Mouse (Mus musculus) hindbrain, embryonic 16.5 days (tissue): Measurements from ENCODE around the gene Zbtb16. TPM values are rescaled to one million over a fixed set of nuclear protein-coding genes. Genes with fewer than 3 reads are reported as not detected.

Experiments used
- ATAC-seq: fragments of 200-750 bp; cut with Nextera tagmentation; 2 replicates; pipeline ENCODE4 v1.8.0; 2017; ENCODE audit warnings: moderate TSS enrichment, moderate library complexity
- H3K27ac ChIP-seq: fragments of 300-500 bp; sonication (generic); 2 replicates; pipeline ENCODE4 v1.5.1; 2014; ENCODE audit warnings: low read depth, mild to moderate bottlenecking, control low read depth, low read length, moderate library complexity
- H3K27me3 ChIP-seq: fragments of 300-500 bp; sonication (generic); replicated peaks from 2 replicates; pipeline ENCODE4 v1.6.1; 2014; ENCODE audit warnings: low read length; ENCODE audit not compliant: control insufficient read depth, insufficient read depth
- H3K36me3 ChIP-seq: fragments of 300-500 bp; sonication (generic); 2 replicates; pipeline ENCODE4 v1.6.1; 2014; ENCODE audit warnings: mild to moderate bottlenecking, low read length, moderate library complexity, mixed read lengths; ENCODE audit not compliant: control insufficient read depth, insufficient read depth
- H3K4me1 ChIP-seq: fragments of 300-500 bp; sonication (generic); 2 replicates; pipeline ENCODE4 v1.6.1; 2014; ENCODE audit warnings: low read depth, low read length; ENCODE audit not compliant: control insufficient read depth, insufficient read depth
- H3K4me2 ChIP-seq: fragments of 300-500 bp; sonication (generic); 2 replicates; pipeline ENCODE4 v1.6.1; 2014; ENCODE audit warnings: mild to moderate bottlenecking, low read length, control low read depth, moderate library complexity
- H3K4me3 ChIP-seq: fragments of 300-500 bp; sonication (generic); 2 replicates; pipeline ENCODE4 v1.5.1; 2014; ENCODE audit warnings: mild to moderate bottlenecking, low read length, control low read depth, moderate library complexity
- H3K9ac ChIP-seq: fragments of 300-500 bp; sonication (generic); 2 replicates; pipeline ENCODE4 v1.6.1; 2014; ENCODE audit warnings: low read depth, mild to moderate bottlenecking, control low read depth, low read length, moderate library complexity
- H3K9me3 ChIP-seq: fragments of 300-500 bp; sonication (generic); 2 replicates; pipeline ENCODE4 v1.6.1; 2014; ENCODE audit warnings: mild to moderate bottlenecking, low read length, moderate library complexity; ENCODE audit not compliant: control insufficient read depth
- WGBS: fragments of 180-500 bp; shearing (Covaris S2); extraction: QIAGEN DNeasy Blood & Tissue Kit; methylation state at CpG from one replicate; pipeline ENCODE4 v1.1.7; 2014; 5-methylcytosine and 5-hydroxymethylcytosine counted together
- polyA plus RNA-seq: library from polyadenylated mRNA; unstranded; fragments of >200 nt; fragmentation: Nextera tagmentation; extraction: Ambion mirVana; gene quantifications from 2 replicates; pipeline ENCODE4 v1.2.1, GENCODE M21; 2015

The Zbtb16 gene
- polyA plus RNA-seq, 1 experiment from 2014 or later, result 8.4 TPM

GRCm38 (mm10) chr9:48733817-48734544 is 102.0 kb downstream of the Zbtb16 start:
- Histone ChIP-seq H3K4me1 (peaks cover 42% of the 10 kb centered on the region), H3K4me2 (0 out of 2 replicates have a peak overlapping the region, but pooled peaks have one; percentile 1), H3K27ac (no peak overlapping the region), H3K4me3 (no peak overlapping the region), H3K36me3 (no peaks in the 10 kb centered on the region), H3K9me3 (no peaks in the 10 kb centered on the region), H3K9ac (0 out of 2 replicates have a peak overlapping the region, but pooled peaks have one; percentile 4), H3K27me3 (no peaks in the 10 kb centered on the region)
- ATAC-seq, result 0 out of 2 replicates have a peak, but pooled peaks have one; percentile 40
- WGBS, result 32% methylated on average over 13 of the region's 13 CpGs

- no peak for ATAC-seq
- H3K4me3 ChIP-seq, result no peak overlapping the region
- H3K36me3 ChIP-seq, result no peaks in the 10 kb centered on the region
- H3K4me2 ChIP-seq, result no peak overlapping the region
- no peak overlapping the region for H3K9ac ChIP-seq
- no peaks in the 10 kb centered on the region for H3K27me3 ChIP-seq
- no peaks in the 10 kb centered on the region for H3K9me3 ChIP-seq
- peaks cover 47% of the 10 kb centered on the region for H3K4me1 ChIP-seq
- 56% methylated on average over 6 of the region's 6 CpGs for WGBS
- H3K27ac ChIP-seq, result peak overlapping the region; percentile 19; the same call in 1 of the 2 replicates
These were observed 102.9 kb downstream of the Zbtb16 start for GRCm38 (mm10) chr9:48733083-48733482.

GRCm38 (mm10) chr9:48731651-48732536 is 104.1 kb downstream of the Zbtb16 start:
- H3K4me2 ChIP-seq, result no peak overlapping the region
- 70% methylated on average over 8 of the region's 8 CpGs for WGBS
- H3K4me3 ChIP-seq, result no peak overlapping the region
- no peaks in the 10 kb centered on the region for H3K9me3 ChIP-seq
- ATAC-seq, result no peak
- peaks cover 36% of the 10 kb centered on the region for H3K4me1 ChIP-seq
- H3K36me3 ChIP-seq, result no peaks in the 10 kb centered on the region
- no peaks in the 10 kb centered on the region for H3K27me3 ChIP-seq
- H3K9ac ChIP-seq, result no peak overlapping the region
- no peak overlapping the region for H3K27ac ChIP-seq

GRCm38 (mm10) chr9:48730446-48730979 is 105.5 kb downstream of the Zbtb16 start:
- Histone ChIP-seq H3K4me2 (no peak overlapping the region), H3K4me3 (no peak overlapping the region), H3K9me3 (no peaks in the 10 kb centered on the region), H3K27ac (no peak overlapping the region), H3K36me3 (no peaks in the 10 kb centered on the region), H3K27me3 (no peaks in the 10 kb centered on the region), H3K9ac (no peak overlapping the region), H3K4me1 (peaks cover 24% of the 10 kb centered on the region)
- 72% methylated on average over 10 of the region's 10 CpGs for WGBS
- ATAC-seq, result no peak

GRCm38 (mm10) chr9:48729471-48729870 is 106.6 kb downstream of the Zbtb16 start:
- no peaks in the 10 kb centered on the region for H3K9me3 ChIP-seq
- H3K9ac ChIP-seq, result no peak overlapping the region
- 56% methylated on average over 3 of the region's 3 CpGs for WGBS
- no peaks in the 10 kb centered on the region for H3K27me3 ChIP-seq
- H3K36me3 ChIP-seq, result no peaks in the 10 kb centered on the region
- H3K4me1 ChIP-seq, result peaks cover 20% of the 10 kb centered on the region
- H3K4me3 ChIP-seq, result no peak overlapping the region
- H3K27ac ChIP-seq, result no peak overlapping the region
- no peak for ATAC-seq
- H3K4me2 ChIP-seq, result no peak overlapping the region

- ATAC-seq, result no peak
- Histone ChIP-seq H3K4me2 (no peak overlapping the region), H3K27me3 (no peaks in the 10 kb centered on the region), H3K4me1 (peaks cover 20% of the 10 kb centered on the region), H3K9me3 (no peaks in the 10 kb centered on the region), H3K27ac (no peak overlapping the region; the same call in 1 of the 2 replicates), H3K9ac (no peak overlapping the region), H3K4me3 (no peak overlapping the region), H3K36me3 (no peaks in the 10 kb centered on the region)
- WGBS, result 69% methylated on average over 13 of the region's 13 CpGs
These were observed 107.3 kb downstream of the Zbtb16 start for GRCm38 (mm10) chr9:48728731-48729123.

- peaks cover 18% of the 10 kb centered on the region for H3K4me1 ChIP-seq
- no peak overlapping the region for H3K9ac ChIP-seq
- no peak for ATAC-seq
- 56% methylated on average over 10 of the region's 10 CpGs for WGBS
- H3K36me3 ChIP-seq, result no peaks in the 10 kb centered on the region
- H3K9me3 ChIP-seq, result no peaks in the 10 kb centered on the region
- no peak overlapping the region for H3K27ac ChIP-seq
- no peak overlapping the region for H3K4me3 ChIP-seq
- H3K4me2 ChIP-seq, result no peak overlapping the region
- no peaks in the 10 kb centered on the region for H3K27me3 ChIP-seq
These were observed 107.8 kb downstream of the Zbtb16 start for GRCm38 (mm10) chr9:48728083-48728730.

GRCm38 (mm10) chr9:48726341-48726740 is 109.7 kb downstream of the Zbtb16 start:
- whole genome bisulfite sequencing, result 93% methylated on average over 8 of the region's 8 CpGs
- no peak overlapping the region for H3K9ac ChIP-seq
- no peaks in the 10 kb centered on the region for H3K9me3 ChIP-seq
- no peak overlapping the region for H3K4me2 ChIP-seq
- H3K4me3 ChIP-seq, result no peak overlapping the region
- no peaks in the 10 kb centered on the region for H3K27me3 ChIP-seq
- no peaks in the 10 kb centered on the region for H3K36me3 ChIP-seq
- H3K4me1 ChIP-seq, result peaks cover 15% of the 10 kb centered on the region
- H3K27ac ChIP-seq, result no peak overlapping the region
- ATAC-seq, result no peak
